Mouse (Mus musculus): ENCODE data around the gene Tcf15. TPM values are rescaled to one million over a fixed set of nuclear protein-coding genes. Genes with fewer than 3 reads are reported as not detected.

Tcf15 gene
- polyA plus RNA-seq, 1 experiment, result 5.0 TPM

GRCm38 (mm10) chr2:152117694-152118093 is 25.7 kb upstream of the Tcf15 start:
- Histone ChIP-seq H3K27me3 (ENCODE audit: control insufficient read depth, insufficient read depth, low read length) (no peaks in the 10 kb centered on the region; the same call in 1 of the 2 replicates), H3K4me1 (replicated peaks; ENCODE audit: control insufficient read depth, insufficient read depth, low read length) (peaks cover 4% of the 10 kb centered on the region), H3K27ac (ENCODE audit: control insufficient read depth, insufficient read depth, low read length) (no peak overlapping the region), H3K36me3 (ENCODE audit: control insufficient read depth, insufficient read depth, low read length) (no peaks in the 10 kb centered on the region), H3K4me3 (ENCODE audit: control insufficient read depth, insufficient read depth, low read length) (no peak overlapping the region)
- 86% methylated on average over 7 of the region's 7 CpGs for WGBS
- TF ChIP-seq POLR2A (IDR thresholded peaks at IDR 0.05; ENCODE audit: control insufficient read depth, extremely low read depth, insufficient read depth, low read length, poor library complexity) (no peak), CTCF (IDR thresholded peaks at IDR 0.05; ENCODE audit: borderline replicate concordance, control insufficient read depth, extremely low read depth, insufficient read depth, low read length, poor library complexity) (no peak)
- DNase-seq, result no peak

GRCm38 (mm10) chr2:152119228-152119865 is 24.0 kb upstream of the Tcf15 start:
- Histone ChIP-seq H3K27me3 (ENCODE audit: control insufficient read depth, insufficient read depth, low read length) (no peaks in the 10 kb centered on the region; the same call in 1 of the 2 replicates), H3K27ac (ENCODE audit: control insufficient read depth, insufficient read depth, low read length) (no peak overlapping the region), H3K36me3 (ENCODE audit: control insufficient read depth, insufficient read depth, low read length) (no peaks in the 10 kb centered on the region), H3K4me1 (replicated peaks; ENCODE audit: control insufficient read depth, insufficient read depth, low read length) (no peaks in the 10 kb centered on the region), H3K4me3 (ENCODE audit: control insufficient read depth, insufficient read depth, low read length) (no peak overlapping the region)
- no peak for TF ChIP-seq CTCF (IDR thresholded peaks at IDR 0.05; ENCODE audit: borderline replicate concordance, control insufficient read depth, extremely low read depth, insufficient read depth, low read length, poor library complexity)
- no peak for DNase-seq
- WGBS, result 80% methylated on average over 6 of the region's 6 CpGs

- TF ChIP-seq POLR2A (IDR thresholded peaks at IDR 0.05; ENCODE audit: control insufficient read depth, extremely low read depth, insufficient read depth, low read length, poor library complexity), result no peak
- no peak for TF ChIP-seq CTCF (IDR thresholded peaks at IDR 0.05; ENCODE audit: borderline replicate concordance, control insufficient read depth, extremely low read depth, insufficient read depth, low read length, poor library complexity)
- H3K27ac ChIP-seq (ENCODE audit: control insufficient read depth, insufficient read depth, low read length), result no peak overlapping the region
- WGBS, result 76% methylated on average over 9 of the region's 9 CpGs
Measured at GRCm38 (mm10) chr2:152122896-152123295, 20.5 kb upstream of the Tcf15 start.

GRCm38 (mm10) chr2:152128597-152128996 is 14.8 kb upstream of the Tcf15 start:
- Histone ChIP-seq H3K4me1 (replicated peaks; ENCODE audit: control insufficient read depth, insufficient read depth, low read length) (no peaks in the 10 kb centered on the region), H3K27ac (ENCODE audit: control insufficient read depth, insufficient read depth, low read length) (no peak overlapping the region), H3K36me3 (ENCODE audit: control insufficient read depth, insufficient read depth, low read length) (no peaks in the 10 kb centered on the region), H3K4me3 (ENCODE audit: control insufficient read depth, insufficient read depth, low read length) (no peak overlapping the region), H3K27me3 (ENCODE audit: control insufficient read depth, insufficient read depth, low read length) (no peaks in the 10 kb centered on the region)
- TF ChIP-seq POLR2A (IDR thresholded peaks at IDR 0.05; ENCODE audit: control insufficient read depth, extremely low read depth, insufficient read depth, low read length, poor library complexity), result no peak
- no peak for TF ChIP-seq CTCF (IDR thresholded peaks at IDR 0.05; ENCODE audit: borderline replicate concordance, control insufficient read depth, extremely low read depth, insufficient read depth, low read length, poor library complexity)
- 90% methylated on average over 2 of the region's 2 CpGs for WGBS
- no peak for DNase-seq

More at GRCm38 (mm10) chr2:152122896-152123295, 20.5 kb upstream of the Tcf15 start:
- Histone ChIP-seq H3K4me3 (ENCODE audit: control insufficient read depth, insufficient read depth, low read length) (no peak overlapping the region), H3K36me3 (ENCODE audit: control insufficient read depth, insufficient read depth, low read length) (no peaks in the 10 kb centered on the region), H3K4me1 (replicated peaks; ENCODE audit: control insufficient read depth, insufficient read depth, low read length) (no peaks in the 10 kb centered on the region), H3K27me3 (ENCODE audit: control insufficient read depth, insufficient read depth, low read length) (no peaks in the 10 kb centered on the region)
- DNase-seq, result no peak

GRCm38 (mm10) chr2:152129778-152130177 is 13.6 kb upstream of the Tcf15 start:
- 77% methylated on average over 3 of the region's 3 CpGs for WGBS
- Histone ChIP-seq H3K27ac (ENCODE audit: control insufficient read depth, insufficient read depth, low read length) (no peak overlapping the region), H3K27me3 (ENCODE audit: control insufficient read depth, insufficient read depth, low read length) (no peaks in the 10 kb centered on the region), H3K4me1 (replicated peaks; ENCODE audit: control insufficient read depth, insufficient read depth, low read length) (no peaks in the 10 kb centered on the region), H3K4me3 (ENCODE audit: control insufficient read depth, insufficient read depth, low read length) (no peak overlapping the region), H3K36me3 (ENCODE audit: control insufficient read depth, insufficient read depth, low read length) (no peaks in the 10 kb centered on the region)
- TF ChIP-seq CTCF (IDR thresholded peaks at IDR 0.05; ENCODE audit: borderline replicate concordance, control insufficient read depth, extremely low read depth, insufficient read depth, low read length, poor library complexity), result no peak
- no peak for DNase-seq

GRCm38 (mm10) chr2:152132016-152132415 is 11.3 kb upstream of the Tcf15 start:
- Histone ChIP-seq H3K4me3 (ENCODE audit: control insufficient read depth, insufficient read depth, low read length) (no peak overlapping the region), H3K27ac (ENCODE audit: control insufficient read depth, insufficient read depth, low read length) (no peak overlapping the region), H3K36me3 (ENCODE audit: control insufficient read depth, insufficient read depth, low read length) (no peaks in the 10 kb centered on the region), H3K27me3 (ENCODE audit: control insufficient read depth, insufficient read depth, low read length) (no peaks in the 10 kb centered on the region), H3K4me1 (replicated peaks; ENCODE audit: control insufficient read depth, insufficient read depth, low read length) (no peaks in the 10 kb centered on the region)
- 58% methylated on average over 9 of the region's 9 CpGs for WGBS
- TF ChIP-seq POLR2A (IDR thresholded peaks at IDR 0.05; ENCODE audit: control insufficient read depth, extremely low read depth, insufficient read depth, low read length, poor library complexity) (no peak), CTCF (IDR thresholded peaks at IDR 0.05; ENCODE audit: borderline replicate concordance, control insufficient read depth, extremely low read depth, insufficient read depth, low read length, poor library complexity) (no peak)
- no peak for DNase-seq

- no peaks in the 10 kb centered on the region for H3K36me3 ChIP-seq (ENCODE audit: control insufficient read depth, insufficient read depth, low read length)
- 81% methylated on average over 8 of the region's 8 CpGs for WGBS
- TF ChIP-seq CTCF (IDR thresholded peaks at IDR 0.05; ENCODE audit: borderline replicate concordance, control insufficient read depth, extremely low read depth, insufficient read depth, low read length, poor library complexity), result no peak
- TF ChIP-seq POLR2A (IDR thresholded peaks at IDR 0.05; ENCODE audit: control insufficient read depth, extremely low read depth, insufficient read depth, low read length, poor library complexity), result no peak
- H3K27me3 ChIP-seq (ENCODE audit: control insufficient read depth, insufficient read depth, low read length), result no peaks in the 10 kb centered on the region
- no peaks in the 10 kb centered on the region for H3K4me1 ChIP-seq (replicated peaks; ENCODE audit: control insufficient read depth, insufficient read depth, low read length)
- no peak overlapping the region for H3K4me3 ChIP-seq (ENCODE audit: control insufficient read depth, insufficient read depth, low read length)
- H3K27ac ChIP-seq (ENCODE audit: control insufficient read depth, insufficient read depth, low read length), result no peak overlapping the region
- no peak for DNase-seq
Measured at GRCm38 (mm10) chr2:152132691-152133090, 10.7 kb upstream of the Tcf15 start.
